33 mouse cellular contexts compared by ENCODE assay signal in the genomic region with DNA sequence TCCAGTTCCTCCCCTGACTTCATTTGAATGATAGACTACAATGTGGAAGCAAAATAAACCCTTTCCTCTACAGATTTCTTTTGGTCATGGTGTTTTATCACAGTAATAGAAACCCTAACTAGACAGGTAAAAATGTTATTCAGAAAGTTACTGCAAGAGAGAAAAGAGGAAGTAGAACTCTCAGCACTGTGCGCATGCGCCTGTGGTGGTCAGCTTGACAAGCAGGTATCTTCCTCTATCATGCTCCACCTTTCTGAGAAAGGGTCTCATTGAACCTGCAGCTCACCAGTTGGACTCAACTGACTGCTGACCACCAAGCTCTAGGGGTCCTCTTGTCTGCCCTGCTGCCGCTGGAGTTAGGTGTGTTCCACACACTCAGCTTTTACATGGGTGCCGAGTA. TPM values are rescaled to one million over a fixed set of nuclear protein-coding genes. Genes with fewer than 3 reads are reported as not detected.
DNase-seq lines count a peak whose midpoint lies in the region; ATAC-seq and TF ChIP-seq lines count a peak whose summit lies in the region.
"Had no signal": no experiment of that assay in that cellular context is flagged by ENCODE, and none has a peak within 500 bp of the region (broad histone marks: within the 10 kb centered on the region; RNA-seq: fewer than 3 reads in every experiment).

No protein-coding gene starts in this region.

- H3K4me1 ChIP-seq in liver, postnatal 0 days (ENCODE audit: insufficient read depth): no peaks in the 10 kb centered on the region
- H3K4me1 ChIP-seq in liver, embryonic 12.5 days: no peaks in the 10 kb centered on the region
- H3K4me1 ChIP-seq in midbrain, embryonic 13.5 days (replicated peaks): no peaks in the 10 kb centered on the region
- no peaks in the 10 kb centered on the region for H3K4me1 ChIP-seq in cerebellum, adult 2 months (ENCODE audit: control insufficient read depth, insufficient read depth, low read length)
- H3K4me1 ChIP-seq: embryonic facial prominence, embryonic 12.5 days; intestine, embryonic 15.5 days; limb, embryonic 13.5 days; midbrain, embryonic 12.5 days had no signal

- TF ChIP-seq CTCF in liver, postnatal 0 days (IDR thresholded peaks at IDR 0.05; ENCODE audit: low read depth): no peak
- no peak for TF ChIP-seq CTCF in cerebellum, adult 2 months (IDR thresholded peaks at IDR 0.05; ENCODE audit: borderline replicate concordance, insufficient read depth, low read depth, low read length)

- no peak overlapping the region for H3K4me2 ChIP-seq in liver, postnatal 0 days (ENCODE audit: low read depth, low read length)
- H3K4me2 ChIP-seq in liver, embryonic 12.5 days: no peak overlapping the region
- no peak overlapping the region for H3K4me2 ChIP-seq in midbrain, embryonic 13.5 days (replicated peaks)
- H3K4me2 ChIP-seq: embryonic facial prominence, embryonic 12.5 days; heart, embryonic 13.5 days; intestine, embryonic 15.5 days; limb, embryonic 13.5 days; lung, embryonic 14.5 days; midbrain, embryonic 12.5 days had no signal

- H3K9ac ChIP-seq in liver, postnatal 0 days (replicated peaks): no peak overlapping the region
- no peak overlapping the region for H3K9ac ChIP-seq in liver, embryonic 12.5 days
- no peak overlapping the region for H3K9ac ChIP-seq in midbrain, embryonic 13.5 days (replicated peaks)
- H3K9ac ChIP-seq: embryonic facial prominence, embryonic 12.5 days; heart, embryonic 13.5 days; intestine, embryonic 15.5 days; limb, embryonic 13.5 days; liver, embryonic 14.5 days; lung, embryonic 14.5 days; midbrain, embryonic 12.5 days had no signal

- no peak for TF ChIP-seq EP300 in liver, postnatal 0 days (IDR thresholded peaks at IDR 0.05; ENCODE audit: low read depth)

- ATAC-seq in liver, postnatal 0 days: no peak
- no peak for ATAC-seq in liver, embryonic 12.5 days
- peak; percentile 51 to 53 for ATAC-seq in hematopoietic stem cell, adult 5-6 weeks (replicated peaks in 1 of 2; ENCODE audit: insufficient read depth in 1 of 2, low FRiP score in 2 of 2, low TSS enrichment in 1 of 2, low read depth in 1 of 2, poor library complexity in 2 of 2, severe bottlenecking in 2 of 2)
- no peak for ATAC-seq in midbrain, embryonic 13.5 days
- ATAC-seq: CD4-positive, CD25-positive, alpha-beta regulatory T cell, adult 4 months; forebrain, embryonic 14.5 days; hindbrain, embryonic 16.5 days; intestine, embryonic 15.5 days had no signal

- H3K4me3 ChIP-seq in liver, postnatal 0 days (ENCODE audit: low read depth, low read length): no peak overlapping the region
- no peak overlapping the region for H3K4me3 ChIP-seq in liver, embryonic 12.5 days
- no peak overlapping the region for H3K4me3 ChIP-seq in midbrain, embryonic 13.5 days (replicated peaks)
- no peak overlapping the region for H3K4me3 ChIP-seq in cerebellum, adult 2 months (replicated peaks; ENCODE audit: insufficient read depth, low read depth, low read length)
- H3K4me3 ChIP-seq: embryonic facial prominence, embryonic 12.5 days; heart, embryonic 13.5 days; intestine, embryonic 15.5 days; limb, embryonic 13.5 days; megakaryocyte, embryonic 14.5 days; midbrain, embryonic 12.5 days had no signal

- no peak for TF ChIP-seq POLR2A in cerebellum, adult 2 months (IDR thresholded peaks at IDR 0.05; ENCODE audit: borderline replicate concordance, insufficient read depth, low read length)

- H3K27ac ChIP-seq in liver, postnatal 0 days (ENCODE audit: low read depth): no peak overlapping the region
- H3K27ac ChIP-seq in liver, embryonic 12.5 days: no peak overlapping the region
- no peak overlapping the region for H3K27ac ChIP-seq in midbrain, embryonic 13.5 days
- no peak overlapping the region for H3K27ac ChIP-seq in cerebellum, adult 2 months (ENCODE audit: insufficient read depth, low read length)
- H3K27ac ChIP-seq: embryonic facial prominence, embryonic 12.5 days; heart, embryonic 13.5 days; intestine, embryonic 15.5 days; limb, embryonic 13.5 days; liver, embryonic 14.5 days; midbrain, embryonic 12.5 days had no signal

- DNase-seq in liver, postnatal 0 days: peak; percentile 38
- DNase-seq in spleen, adult 18-20 months: peak; percentile 36 to 56
- no peak for DNase-seq in gastrocnemius, postnatal 4 days (ENCODE audit: low spot score in 2 of 2)
- no peak for DNase-seq in thymus, postnatal 14 days
- no peak for DNase-seq in cerebellum, adult 2 months
- DNase-seq: adrenal gland, postnatal 10 days; cerebellum, adult 9-10 months; cerebellum, postnatal 36 days; embryo, embryonic 11 days; gastrocnemius, postnatal 25 days; heart, postnatal 10 days; kidney, adult 2 months; kidney, postnatal 4 days; lung, embryonic 14.5 days; lung, postnatal 14 days; right cerebral cortex, postnatal 4 days had no signal

- H3K9me3 ChIP-seq in liver, postnatal 0 days (ENCODE audit: low read length): no peaks in the 10 kb centered on the region
- no peaks in the 10 kb centered on the region for H3K9me3 ChIP-seq in liver, embryonic 12.5 days (replicated peaks)
- H3K9me3 ChIP-seq in midbrain, embryonic 13.5 days: no peaks in the 10 kb centered on the region
- H3K9me3 ChIP-seq: embryonic facial prominence, embryonic 12.5 days; heart, embryonic 13.5 days; intestine, embryonic 15.5 days; limb, embryonic 13.5 days; megakaryocyte, embryonic 14.5 days; midbrain, embryonic 12.5 days had no signal

- peaks cover 30% of the 10 kb centered on the region for H3K36me3 ChIP-seq in liver, postnatal 0 days (replicated peaks; ENCODE audit: insufficient read depth, low read length)
- H3K36me3 ChIP-seq in liver, embryonic 12.5 days: peaks cover 33% of the 10 kb centered on the region
- peaks cover 32% of the 10 kb centered on the region for H3K36me3 ChIP-seq in midbrain, embryonic 13.5 days

- 68% methylated on average over 4 of the region's 4 CpGs for WGBS in liver, postnatal 0 days (ENCODE audit: insufficient replicate concordance)
- 65% methylated on average over 4 of the region's 4 CpGs for WGBS in liver, embryonic 12.5 days (ENCODE audit: insufficient replicate concordance)
- WGBS in midbrain, embryonic 13.5 days: 95% methylated on average over 4 of the region's 4 CpGs
- WGBS in cerebellum, adult 2 months: 94% methylated on average over 4 of the region's 4 CpGs

- no peaks in the 10 kb centered on the region for H3K27me3 ChIP-seq in liver, postnatal 0 days (ENCODE audit: insufficient read depth, low read length)
- H3K27me3 ChIP-seq in liver, embryonic 12.5 days (replicated peaks): no peaks in the 10 kb centered on the region
- no peaks in the 10 kb centered on the region for H3K27me3 ChIP-seq in midbrain, embryonic 13.5 days
- no peaks in the 10 kb centered on the region for H3K27me3 ChIP-seq in cerebellum, adult 2 months (ENCODE audit: control insufficient read depth, insufficient read depth, low read length)
- H3K27me3 ChIP-seq: embryonic facial prominence, embryonic 12.5 days; heart, embryonic 13.5 days; intestine, embryonic 15.5 days; limb, embryonic 13.5 days; midbrain, embryonic 12.5 days had no signal

RNA-seq across cellular contexts. Expression of a gene that starts 8.1 kb away (rescaled TPM):
- polyA plus RNA-seq in liver, postnatal 0 days (2015; fragmentation: Nextera tagmentation; extraction: Ambion mirVana): 0.09 and 0.21 TPM in 2 replicates
- 0.13 and 0.17 TPM in 2 replicates for polyA plus RNA-seq in liver, embryonic 12.5 days (2016; fragmentation: Nextera tagmentation; extraction: Ambion mirVana)
- not detected in 2 replicates for total RNA-seq in hematopoietic stem cell, adult 5-6 weeks (2017)
- total RNA-seq in gastrocnemius, postnatal 4 days (2021): not detected
- polyA plus RNA-seq in midbrain, embryonic 13.5 days (2015; fragmentation: Nextera tagmentation; extraction: Ambion mirVana): 0.48 and 0.72 TPM in 2 replicates
- 0.08 TPM in 1 of 2 replicates, not detected in the other for polyA plus RNA-seq in cerebellum, adult 2 months (2012; rRNA removed)
- total RNA-seq: adrenal gland, postnatal 10 days; gastrocnemius, postnatal 25 days; heart, adult 8-10 months; heart, postnatal 10 days; layer of hippocampus, postnatal 25 days; left cerebral cortex, postnatal 36 days; monocyte, adult 5-6 weeks had no signal

RNA-seq across cellular contexts. Expression of a gene that starts 15.3 kb away (rescaled TPM):
- 4.9 and 6.6 TPM in 2 replicates for polyA plus RNA-seq in liver, postnatal 0 days (2015; fragmentation: Nextera tagmentation; extraction: Ambion mirVana)
- 9.4 and 10.7 TPM in 2 replicates for polyA plus RNA-seq in liver, embryonic 12.5 days (2016; fragmentation: Nextera tagmentation; extraction: Ambion mirVana)
- total RNA-seq in hematopoietic stem cell, adult 5-6 weeks (2017): 21.6 and 24.0 TPM in 2 replicates
- 10 to 100 TPM; 25.6 to 31.3 TPM for total RNA-seq in gastrocnemius, postnatal 4 days (2021)
- 13.9 and 14.9 TPM in 2 replicates for polyA plus RNA-seq in midbrain, embryonic 13.5 days (2015; fragmentation: Nextera tagmentation; extraction: Ambion mirVana)
- 31.1 and 32.1 TPM in 2 replicates for polyA plus RNA-seq in cerebellum, adult 2 months (2012; rRNA removed)

RNA-seq across cellular contexts. Expression of a gene that starts 27.1 kb away (rescaled TPM):
- polyA plus RNA-seq in liver, postnatal 0 days (2015; fragmentation: Nextera tagmentation; extraction: Ambion mirVana): 152 and 155 TPM in 2 replicates
- 150 and 160 TPM in 2 replicates for polyA plus RNA-seq in liver, embryonic 12.5 days (2016; fragmentation: Nextera tagmentation; extraction: Ambion mirVana)
- total RNA-seq in hematopoietic stem cell, adult 5-6 weeks (2017): 143 and 160 TPM in 2 replicates
- total RNA-seq in gastrocnemius, postnatal 4 days (2021): 100 to 1,000 TPM; 395 to 428 TPM
- polyA plus RNA-seq in midbrain, embryonic 13.5 days (2015; fragmentation: Nextera tagmentation; extraction: Ambion mirVana): 195 and 203 TPM in 2 replicates
- polyA plus RNA-seq in cerebellum, adult 2 months (2012; rRNA removed): 279 and 293 TPM in 2 replicates

Comparison
In these comparisons a context has a peak if more than half of its experiments do, and no peak if none do; other contexts are left out.
1. ATAC-seq: peak in hematopoietic stem cell, adult 5-6 weeks (2 of 2); none in liver, postnatal 0 days (single experiment), liver, embryonic 12.5 days (single experiment) and midbrain, embryonic 13.5 days (single experiment).
2. DNase-seq: peak in liver, postnatal 0 days (single experiment) and spleen, adult 18-20 months (2 of 2); none in gastrocnemius, postnatal 4 days (0 of 2), thymus, postnatal 14 days (single experiment) and cerebellum, adult 2 months (0 of 2).